Mouse (Mus musculus): ENCODE measurements around the gene Lrig3. TPM values are rescaled to one million over a fixed set of nuclear protein-coding genes. Genes with fewer than 3 reads are reported as not detected.
A peak's percentile ranks its signal among the peaks of the same experiment; 100 is the strongest.

Lrig3 gene
- polyA plus RNA-seq, 1 experiment = 4.4 TPM

- no peak for DNase-seq
- Histone ChIP-seq H3K4me3 (replicated peaks; ENCODE audit: insufficient read depth, low read depth, low read length) (no peak overlapping the region), H3K4me1 (ENCODE audit: control insufficient read depth, insufficient read depth, low read length) (no peaks in the 10 kb centered on the region), H3K27me3 (ENCODE audit: control insufficient read depth, insufficient read depth, low read length) (no peaks in the 10 kb centered on the region), H3K27ac (ENCODE audit: insufficient read depth, low read length) (no peak overlapping the region)
- TF ChIP-seq POLR2A (IDR thresholded peaks at IDR 0.05; ENCODE audit: borderline replicate concordance, insufficient read depth, low read length) = no peak
- TF ChIP-seq CTCF (IDR thresholded peaks at IDR 0.05; ENCODE audit: borderline replicate concordance, insufficient read depth, low read depth, low read length) = no peak
- 86% methylated on average over 9 of the region's 9 CpGs for WGBS
Measured at GRCm38 (mm10) chr10:125986443-125986842, 20.5 kb downstream of the Lrig3 start.

GRCm38 (mm10) chr10:125987307-125987706 lies 21.3 kb downstream of the Lrig3 start:
- TF ChIP-seq CTCF (IDR thresholded peaks at IDR 0.05; ENCODE audit: borderline replicate concordance, insufficient read depth, low read depth, low read length) (no peak), POLR2A (IDR thresholded peaks at IDR 0.05; ENCODE audit: borderline replicate concordance, insufficient read depth, low read length) (no peak)
- Histone ChIP-seq H3K27me3 (ENCODE audit: control insufficient read depth, insufficient read depth, low read length) (no peaks in the 10 kb centered on the region), H3K4me1 (ENCODE audit: control insufficient read depth, insufficient read depth, low read length) (no peaks in the 10 kb centered on the region), H3K27ac (ENCODE audit: insufficient read depth, low read length) (no peak overlapping the region), H3K4me3 (replicated peaks; ENCODE audit: insufficient read depth, low read depth, low read length) (no peak overlapping the region)
- 44% methylated on average over 6 of the region's 6 CpGs for WGBS
- DNase-seq = no peak

GRCm38 (mm10) chr10:125988037-125988436 lies 22.1 kb downstream of the Lrig3 start:
- Histone ChIP-seq H3K27ac (ENCODE audit: insufficient read depth, low read length) (no peak overlapping the region), H3K4me1 (ENCODE audit: control insufficient read depth, insufficient read depth, low read length) (no peaks in the 10 kb centered on the region), H3K4me3 (replicated peaks; ENCODE audit: insufficient read depth, low read depth, low read length) (no peak overlapping the region), H3K27me3 (ENCODE audit: control insufficient read depth, insufficient read depth, low read length) (no peaks in the 10 kb centered on the region)
- no peak for TF ChIP-seq CTCF (IDR thresholded peaks at IDR 0.05; ENCODE audit: borderline replicate concordance, insufficient read depth, low read depth, low read length)
- TF ChIP-seq POLR2A (IDR thresholded peaks at IDR 0.05; ENCODE audit: borderline replicate concordance, insufficient read depth, low read length) = no peak
- DNase-seq = no peak
- 52% methylated on average over 11 of the region's 11 CpGs for WGBS

GRCm38 (mm10) chr10:125989890-125990289 lies 23.9 kb downstream of the Lrig3 start:
- WGBS = 57% methylated on average over 7 of the region's 7 CpGs
- H3K27ac ChIP-seq (ENCODE audit: insufficient read depth, low read length) = no peak overlapping the region

GRCm38 (mm10) chr10:125990394-125990793 lies 24.4 kb downstream of the Lrig3 start:
- 65% methylated on average over 5 of the region's 5 CpGs for WGBS
- no peaks in the 10 kb centered on the region for H3K4me1 ChIP-seq (ENCODE audit: control insufficient read depth, insufficient read depth, low read length)
- no peaks in the 10 kb centered on the region for H3K27me3 ChIP-seq (ENCODE audit: control insufficient read depth, insufficient read depth, low read length)
- no peak overlapping the region for H3K27ac ChIP-seq (ENCODE audit: insufficient read depth, low read length)
- TF ChIP-seq CTCF (IDR thresholded peaks at IDR 0.05; ENCODE audit: borderline replicate concordance, insufficient read depth, low read depth, low read length) = no peak
- no peak for TF ChIP-seq POLR2A (IDR thresholded peaks at IDR 0.05; ENCODE audit: borderline replicate concordance, insufficient read depth, low read length)
- H3K4me3 ChIP-seq (replicated peaks; ENCODE audit: insufficient read depth, low read depth, low read length) = no peak overlapping the region
- no peak for DNase-seq

More at GRCm38 (mm10) chr10:125989890-125990289, 23.9 kb downstream of the Lrig3 start:
- Histone ChIP-seq H3K4me3 (replicated peaks; ENCODE audit: insufficient read depth, low read depth, low read length) (no peak overlapping the region), H3K4me1 (ENCODE audit: control insufficient read depth, insufficient read depth, low read length) (no peaks in the 10 kb centered on the region), H3K27me3 (ENCODE audit: control insufficient read depth, insufficient read depth, low read length) (no peaks in the 10 kb centered on the region)
- no peak for DNase-seq
- TF ChIP-seq POLR2A (IDR thresholded peaks at IDR 0.05; ENCODE audit: borderline replicate concordance, insufficient read depth, low read length) = no peak
- TF ChIP-seq CTCF (IDR thresholded peaks at IDR 0.05; ENCODE audit: borderline replicate concordance, insufficient read depth, low read depth, low read length) = no peak

- H3K4me1 ChIP-seq (ENCODE audit: control insufficient read depth, insufficient read depth, low read length) = no peaks in the 10 kb centered on the region
- H3K4me3 ChIP-seq (replicated peaks; ENCODE audit: insufficient read depth, low read depth, low read length) = no peak overlapping the region
- DNase-seq = no peak
- no peak overlapping the region for H3K27ac ChIP-seq (ENCODE audit: insufficient read depth, low read length)
- no peaks in the 10 kb centered on the region for H3K27me3 ChIP-seq (ENCODE audit: control insufficient read depth, insufficient read depth, low read length)
- 94% methylated on average over 7 of the region's 7 CpGs for WGBS
- TF ChIP-seq CTCF (IDR thresholded peaks at IDR 0.05; ENCODE audit: borderline replicate concordance, insufficient read depth, low read depth, low read length) (no peak), POLR2A (IDR thresholded peaks at IDR 0.05; ENCODE audit: borderline replicate concordance, insufficient read depth, low read length) (no peak)
Measured at GRCm38 (mm10) chr10:125991819-125992218, 25.9 kb downstream of the Lrig3 start.

- 67% methylated on average over 1 of the region's 1 CpGs for WGBS
Measured at GRCm38 (mm10) chr10:125994855-125995254, 28.9 kb downstream of the Lrig3 start.

GRCm38 (mm10) chr10:125995701-125996100 lies 29.7 kb downstream of the Lrig3 start:
- H3K27me3 ChIP-seq (ENCODE audit: control insufficient read depth, insufficient read depth, low read length) = no peaks in the 10 kb centered on the region
- DNase-seq = no peak

More at GRCm38 (mm10) chr10:125994855-125995254, 28.9 kb downstream of the Lrig3 start:
- Histone ChIP-seq H3K4me1 (ENCODE audit: control insufficient read depth, insufficient read depth, low read length) (no peaks in the 10 kb centered on the region), H3K27me3 (ENCODE audit: control insufficient read depth, insufficient read depth, low read length) (no peaks in the 10 kb centered on the region), H3K27ac (ENCODE audit: insufficient read depth, low read length) (no peak overlapping the region), H3K4me3 (replicated peaks; ENCODE audit: insufficient read depth, low read depth, low read length) (no peak overlapping the region)
- TF ChIP-seq CTCF (IDR thresholded peaks at IDR 0.05; ENCODE audit: borderline replicate concordance, insufficient read depth, low read depth, low read length) (0 out of 2 replicates have a peak, but pooled peaks have one; percentile 16), POLR2A (IDR thresholded peaks at IDR 0.05; ENCODE audit: borderline replicate concordance, insufficient read depth, low read length) (no peak)
- peak in 1 of 2 experiments; percentile 28 for DNase-seq

More at GRCm38 (mm10) chr10:125995701-125996100, 29.7 kb downstream of the Lrig3 start:
- 82% methylated on average over 6 of the region's 6 CpGs for WGBS
- Histone ChIP-seq H3K4me3 (replicated peaks; ENCODE audit: insufficient read depth, low read depth, low read length) (no peak overlapping the region), H3K4me1 (ENCODE audit: control insufficient read depth, insufficient read depth, low read length) (no peaks in the 10 kb centered on the region), H3K27ac (ENCODE audit: insufficient read depth, low read length) (no peak overlapping the region)
- no peak for TF ChIP-seq CTCF (IDR thresholded peaks at IDR 0.05; ENCODE audit: borderline replicate concordance, insufficient read depth, low read depth, low read length)
- TF ChIP-seq POLR2A (IDR thresholded peaks at IDR 0.05; ENCODE audit: borderline replicate concordance, insufficient read depth, low read length) = no peak

All from cerebellum, adult 2 months (tissue).